Mouse (Mus musculus) yolk sac, embryonic 10.5 days (tissue): Measurements from ENCODE around the gene Atf7.
"Not testable (repeated sequence)": the region's sequence is repeated elsewhere in the genome, so short reads cannot be mapped to it uniquely, and the experiment has no call there.

Source experiments
- DNase-seq: peaks from one replicate; pipeline ENCODE4 v3.0.0-alpha.2; 2017; ENCODE audit warnings: low spot score

Atf7 gene

GRCm38 (mm10) chr15:102620765-102621164, 4.5 kb downstream of the Atf7 start:
- no peak for DNase-seq

- no peak for DNase-seq
Measured at GRCm38 (mm10) chr15:102619486-102619885, 5.8 kb downstream of the Atf7 start.

GRCm38 (mm10) chr15:102617654-102618053, 7.6 kb downstream of the Atf7 start:
- DNase-seq: no peak

- DNase-seq: no peak
Measured at GRCm38 (mm10) chr15:102616174-102616573, 9.1 kb downstream of the Atf7 start.

GRCm38 (mm10) chr15:102614224-102614623, 11.0 kb downstream of the Atf7 start:
- no peak for DNase-seq

- DNase-seq: no peak
Measured at GRCm38 (mm10) chr15:102612966-102613365, 12.3 kb downstream of the Atf7 start.

- DNase-seq: not testable (repeated sequence)
Measured at GRCm38 (mm10) chr15:102608586-102608985, 16.7 kb downstream of the Atf7 start.

- DNase-seq: no peak
Measured at GRCm38 (mm10) chr15:102593996-102594656, 31.1 kb downstream of the Atf7 start.

- DNase-seq: no peak
Measured at GRCm38 (mm10) chr15:102592674-102593073, 32.6 kb downstream of the Atf7 start.

- no peak for DNase-seq
Measured at GRCm38 (mm10) chr15:102590567-102590966, 34.7 kb downstream of the Atf7 start.

- no peak for DNase-seq
Measured at GRCm38 (mm10) chr15:102589826-102590225, 35.4 kb downstream of the Atf7 start.

GRCm38 (mm10) chr15:102585501-102585900, 39.8 kb downstream of the Atf7 start:
- no peak for DNase-seq

GRCm38 (mm10) chr15:102583708-102584383, 41.4 kb downstream of the Atf7 start:
- no peak for DNase-seq

GRCm38 (mm10) chr15:102581205-102581604, 44.1 kb downstream of the Atf7 start:
- no peak for DNase-seq

- DNase-seq: no peak
Measured at GRCm38 (mm10) chr15:102578351-102578750, 46.9 kb downstream of the Atf7 start.

GRCm38 (mm10) chr15:102576972-102577371, 48.3 kb downstream of the Atf7 start:
- no peak for DNase-seq

GRCm38 (mm10) chr15:102572081-102572480, 53.2 kb downstream of the Atf7 start:
- no peak for DNase-seq

- DNase-seq: no peak
Measured at GRCm38 (mm10) chr15:102567849-102568248, 57.4 kb downstream of the Atf7 start.

GRCm38 (mm10) chr15:102563681-102564080, 61.6 kb downstream of the Atf7 start:
- no peak for DNase-seq

GRCm38 (mm10) chr15:102563061-102563460, 62.2 kb downstream of the Atf7 start:
- no peak for DNase-seq

- no peak for DNase-seq
Measured at GRCm38 (mm10) chr15:102562491-102562890, 62.8 kb downstream of the Atf7 start.

GRCm38 (mm10) chr15:102557580-102557979, 67.7 kb downstream of the Atf7 start:
- no peak for DNase-seq

GRCm38 (mm10) chr15:102555581-102555980, 69.7 kb downstream of the Atf7 start:
- no peak for DNase-seq

- no peak for DNase-seq
Measured at GRCm38 (mm10) chr15:102552599-102552998, 72.7 kb downstream of the Atf7 start.
